Mouse (Mus musculus): ENCODE results near the gene Stk24.

DNA sequence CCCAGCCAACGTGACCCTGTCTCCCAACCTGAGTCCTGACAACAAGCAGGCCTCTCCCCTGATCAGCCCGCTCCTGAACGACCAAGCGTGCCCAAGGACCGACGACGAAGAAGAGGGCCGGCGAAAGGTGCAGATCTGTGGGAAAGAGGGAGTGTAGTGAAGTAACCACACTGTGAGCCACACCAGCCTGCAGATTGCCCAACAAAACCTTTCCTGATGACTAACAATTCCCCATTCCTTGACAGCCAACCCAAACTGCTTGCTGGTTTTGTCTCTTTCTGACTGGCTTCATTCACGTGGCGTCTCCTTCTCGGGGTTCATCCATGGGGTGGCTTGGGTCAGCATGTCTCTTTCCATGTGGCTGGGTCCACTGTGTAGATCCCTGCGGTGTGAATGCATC, 124.3 kb downstream of the Stk24 start:
- TF ChIP-seq CTCF (conservative IDR thresholded peaks at IDR 0.05; ENCODE audit: low read length) = no peak
- no peak for TF ChIP-seq POU5F1 (IDR thresholded peaks at IDR 0.05; ENCODE audit: borderline replicate concordance, low read length)
- no peak for TF ChIP-seq NANOG (IDR thresholded peaks at IDR 0.05; ENCODE audit: borderline replicate concordance, low read length)
